Mouse (Mus musculus) liver, adult 2 months (tissue): ENCODE results near the gene Filip1l.

Source experiments
- CTCF ChIP-seq: fragments of 200-500 bp; IDR thresholded peaks from 2 replicates; pipeline ENCODE4 v1.5.1; 2011; ENCODE audit warnings: low read depth, low read length, control low read depth
- POLR2A ChIP-seq: fragments of 200-500 bp; IDR thresholded peaks from 2 replicates; pipeline ENCODE4 v1.6.1; 2011; ENCODE audit warnings: low read length, control low read depth; ENCODE audit not compliant: insufficient read depth; ENCODE audit errors: extremely low read depth

GRCm38 (mm10) chr16:57482911-57483310 is 130.0 kb downstream of the Filip1l start:
- no peak for TF ChIP-seq CTCF
- TF ChIP-seq POLR2A: no peak
